Mouse (Mus musculus) mature B cell (primary cell): Measurements from ENCODE around the gene Defb48.

Source experiments
- in situ Hi-C: fragments of 300-500 bp; cut with MboI; formaldehyde crosslinking; loops from 2 replicates; pipeline ENCODE4 v1.14.3; 2019

Defb48 gene

DNA sequence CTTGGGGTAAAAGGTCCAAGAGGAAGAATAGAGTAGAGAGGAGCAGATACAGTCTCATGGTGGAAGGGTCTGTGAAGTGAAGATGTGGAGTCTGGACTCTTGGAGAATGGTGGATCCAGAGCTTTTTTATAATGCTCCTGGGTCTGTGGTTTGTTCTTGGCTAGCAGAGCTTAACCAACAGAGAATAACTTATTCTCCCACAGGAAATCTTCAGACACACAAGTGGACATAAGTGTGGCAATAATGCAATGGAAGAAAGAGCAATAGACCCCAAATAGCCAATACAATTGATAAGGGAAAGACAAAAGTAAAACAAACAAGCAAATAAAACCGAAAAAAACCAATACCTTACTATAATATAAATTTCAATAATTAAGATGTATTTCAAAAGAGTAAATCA, at the start of gene Defb48:
Defb48 (minus strand) TSS at position 101 of the 400 bp plus-strand sequence.
- in situ Hi-C loops = no loop called here

GRCm38 (mm10) chr14:63020524-63021156, 36.3 kb upstream of the Defb48 start:
- in situ Hi-C loops = no loop called here

GRCm38 (mm10) chr14:63014667-63015066, 30.4 kb upstream of the Defb48 start:
- in situ Hi-C loops = no loop called here

- in situ Hi-C loops = no loop called here
These were observed 28.8 kb upstream of the Defb48 start for GRCm38 (mm10) chr14:63013082-63013481.

DNA sequence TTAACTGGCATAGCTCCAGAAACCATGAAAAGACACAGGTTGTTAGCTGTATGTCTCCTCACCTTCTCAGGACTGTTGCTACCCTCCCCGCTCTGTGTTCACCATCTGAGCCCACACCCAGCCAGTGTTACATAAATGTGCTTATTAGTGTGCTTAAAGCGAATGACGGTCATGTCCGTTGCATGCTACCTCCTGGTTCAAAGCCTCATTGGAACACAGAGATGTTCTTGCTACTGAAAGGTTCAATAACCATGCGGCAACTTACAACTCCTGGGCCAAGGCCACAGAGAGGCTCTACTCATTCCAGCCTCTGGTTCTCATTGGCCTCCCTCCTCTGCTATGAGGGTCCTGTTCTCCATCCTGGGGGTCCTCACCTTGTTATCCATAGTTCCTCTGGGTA, 27.2 kb upstream of the Defb48 start, which contains the start of gene Defb43:
Defb43 (plus strand) TSS at position 301 of the 400 bp plus-strand sequence.
- in situ Hi-C loops = no loop called here

DNA sequence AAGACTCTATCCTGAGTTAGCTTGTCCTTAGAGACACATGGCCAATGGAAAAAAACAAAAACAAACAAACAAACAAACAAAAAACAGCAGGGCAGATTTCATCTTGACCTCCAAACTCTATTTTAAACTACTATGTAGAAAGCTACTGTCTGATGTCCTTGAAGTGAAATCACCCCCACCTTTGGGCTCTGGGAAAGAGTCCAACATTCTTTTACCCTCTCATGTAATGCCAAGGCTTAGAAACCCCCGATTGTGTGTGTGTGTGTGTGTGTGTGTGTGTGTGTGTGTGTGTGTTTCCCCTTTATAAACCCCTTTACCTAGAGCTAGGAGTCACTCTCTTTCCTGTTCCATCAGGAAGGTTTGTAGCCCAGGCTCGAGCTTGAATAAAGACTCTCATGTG, 18.3 kb upstream of the Defb48 start:
- in situ Hi-C loops = no loop called here

DNA sequence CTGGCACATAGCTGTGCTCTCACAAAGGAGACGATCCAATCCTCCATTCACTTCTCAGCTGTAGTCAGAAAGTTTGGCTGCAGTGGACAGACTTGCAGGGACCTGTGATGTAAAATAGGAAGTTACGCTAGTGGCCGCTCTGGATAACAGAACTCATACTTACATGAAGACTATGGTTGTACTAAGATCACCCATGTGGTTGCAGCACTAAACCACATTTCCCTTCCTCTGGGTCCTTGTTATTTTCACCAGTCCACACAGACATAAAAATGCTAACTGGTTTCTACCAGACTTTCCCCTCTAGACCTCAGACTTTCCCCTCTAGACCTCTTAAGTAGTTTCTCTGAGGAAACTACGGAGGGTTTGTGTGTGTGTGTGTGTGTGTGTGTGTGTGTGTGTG, 14.7 kb upstream of the Defb48 start:
- in situ Hi-C loops = no loop called here

DNA sequence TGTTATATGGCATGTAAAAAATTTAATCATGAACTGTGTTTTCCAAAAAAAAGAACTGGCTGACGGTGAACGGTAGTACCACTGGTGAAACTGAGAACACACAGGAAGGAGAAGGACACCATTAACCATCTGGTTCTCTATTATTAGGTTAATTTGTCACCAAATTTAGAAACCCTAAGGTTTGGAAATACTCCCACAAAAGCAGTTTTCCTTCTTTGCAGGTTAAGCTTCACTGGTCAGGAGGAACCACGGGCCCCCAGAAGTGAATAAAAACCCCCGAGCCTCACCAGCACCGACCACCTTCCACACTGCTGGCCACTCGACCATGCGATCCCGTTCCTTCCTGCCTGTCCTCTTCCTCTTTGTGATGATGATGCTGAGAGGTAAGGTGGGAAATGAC, 13.5 kb upstream of the Defb48 start, which contains the start of gene Defb47:
Defb47 (plus strand) TSS at position 301 of the 400 bp plus-strand sequence.
- in situ Hi-C loops = no loop called here

GRCm38 (mm10) chr14:62991849-62992510, 7.7 kb upstream of the Defb48 start:
- in situ Hi-C loops = no loop called here

DNA sequence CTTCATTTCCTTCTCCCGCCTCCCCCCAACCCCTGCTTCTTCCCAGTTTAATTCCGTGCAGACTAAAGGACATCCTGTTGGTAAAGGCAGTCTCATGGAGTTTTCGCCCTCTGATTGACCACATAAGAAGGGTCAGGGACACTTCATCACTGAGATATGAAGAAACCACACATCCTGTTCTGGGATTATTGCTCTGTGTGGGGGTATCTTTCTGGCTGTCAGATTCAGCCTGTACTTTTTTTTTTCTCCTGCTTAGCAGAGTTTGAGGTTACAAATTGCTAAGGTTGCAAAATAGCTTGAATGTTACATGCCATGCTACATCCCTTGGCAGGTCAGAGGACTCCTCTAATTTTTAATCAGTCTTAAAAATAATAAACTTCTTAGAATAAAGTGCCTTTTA, 7.0 kb upstream of the Defb48 start:
- in situ Hi-C loops = no loop called here

- in situ Hi-C loops = no loop called here
These were observed 4.5 kb downstream of the Defb48 start for GRCm38 (mm10) chr14:62979815-62980214.

DNA sequence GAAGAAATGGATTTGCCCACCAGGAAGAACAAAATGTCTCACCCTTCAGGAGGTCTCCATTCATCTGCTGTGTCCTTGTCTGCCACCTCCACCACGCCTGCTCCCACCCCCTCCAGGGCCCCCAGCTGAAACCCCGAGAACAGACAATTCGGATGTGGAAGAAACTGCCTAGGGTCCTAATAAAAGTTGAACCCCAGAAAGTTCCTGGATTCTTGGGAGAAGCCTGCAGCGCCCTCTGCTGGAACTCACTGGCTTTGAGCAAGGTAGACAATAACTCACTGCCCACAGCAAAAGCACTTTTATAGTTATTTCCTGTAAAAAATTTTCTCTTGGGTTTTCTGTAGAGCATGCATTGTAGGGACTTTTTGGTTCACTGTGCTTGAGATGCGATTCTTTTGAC, 9.3 kb downstream of the Defb48 start:
- in situ Hi-C loops = no loop called here

DNA sequence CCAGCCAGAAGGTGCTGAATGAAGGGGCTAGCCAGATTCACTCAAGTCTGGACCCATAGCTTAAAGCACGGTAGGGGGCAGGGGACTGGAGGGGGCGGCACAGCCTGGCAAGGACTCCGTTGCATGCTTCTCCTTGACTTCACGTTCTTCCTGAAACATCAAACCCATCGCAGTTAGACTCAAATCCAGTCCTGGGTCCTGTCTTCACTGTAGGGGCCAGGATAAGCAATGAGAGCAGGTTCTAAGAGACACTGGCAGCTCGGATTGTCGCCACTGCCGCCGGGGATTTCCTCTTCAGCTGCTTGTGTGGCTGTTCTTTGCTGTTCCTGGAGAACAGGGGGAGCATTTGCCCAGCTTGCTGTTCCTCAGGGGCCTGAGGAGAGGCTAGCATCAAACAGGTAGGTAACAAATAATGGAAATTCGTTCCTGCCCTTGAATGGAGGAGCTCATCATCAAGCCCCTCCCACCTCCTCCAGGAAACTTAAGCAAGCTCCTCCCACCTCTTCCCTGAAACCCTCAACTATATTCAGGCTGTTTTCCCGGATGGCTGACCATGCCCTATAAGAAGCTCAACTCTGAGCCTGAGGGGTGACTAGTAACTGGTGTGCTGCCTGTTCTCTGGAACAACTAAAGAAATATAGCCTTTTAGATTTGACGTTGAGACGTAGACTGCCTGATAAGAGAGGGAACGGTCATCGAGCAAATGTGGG, 18.3 kb downstream of the Defb48 start:
- in situ Hi-C loops = no loop called here

GRCm38 (mm10) chr14:62965342-62965741, 19.0 kb downstream of the Defb48 start:
- in situ Hi-C loops = no loop called here

- in situ Hi-C loops = no loop called here
These were observed 20.7 kb downstream of the Defb48 start for GRCm38 (mm10) chr14:62963632-62964031.

DNA sequence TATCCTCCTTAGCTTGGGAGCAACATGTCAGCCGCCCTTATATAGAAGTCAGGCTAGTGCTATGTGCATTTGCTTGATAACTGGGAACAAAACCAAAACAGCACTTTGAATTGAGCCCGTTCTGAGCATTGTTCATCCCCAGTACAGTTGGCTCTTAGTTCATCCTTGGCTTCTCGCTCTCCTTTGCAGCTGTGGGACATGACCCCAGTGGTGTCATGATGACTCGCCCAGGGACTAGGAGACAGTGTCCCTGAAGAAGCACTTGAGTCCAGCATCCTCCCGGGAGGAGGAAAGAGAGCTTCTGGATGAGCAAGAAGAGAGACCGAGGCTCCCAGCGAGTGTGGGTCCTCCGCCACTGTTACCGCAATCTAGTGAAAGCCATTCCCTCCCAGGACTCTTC, 28.2 kb downstream of the Defb48 start:
- in situ Hi-C loops = no loop called here

DNA sequence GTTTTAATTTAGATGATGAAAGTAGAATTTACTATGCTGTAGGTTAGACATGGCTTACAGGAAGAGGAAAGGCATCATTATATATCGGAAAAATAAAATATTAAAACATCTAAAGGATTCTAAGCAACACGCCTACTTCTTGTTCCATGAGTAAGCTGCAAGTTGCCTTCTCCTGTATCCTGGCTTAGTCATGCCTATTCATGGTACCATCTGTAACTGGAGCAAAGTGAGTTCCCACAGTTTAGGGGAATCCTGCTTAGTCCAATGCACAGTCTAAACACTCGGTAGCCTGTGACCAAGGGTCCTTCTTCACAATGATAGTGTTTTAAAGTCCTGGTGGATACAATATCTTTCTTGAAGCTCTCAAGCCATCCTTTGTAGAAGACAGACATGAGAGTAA, 37.5 kb downstream of the Defb48 start:
- in situ Hi-C loops = no loop called here

DNA sequence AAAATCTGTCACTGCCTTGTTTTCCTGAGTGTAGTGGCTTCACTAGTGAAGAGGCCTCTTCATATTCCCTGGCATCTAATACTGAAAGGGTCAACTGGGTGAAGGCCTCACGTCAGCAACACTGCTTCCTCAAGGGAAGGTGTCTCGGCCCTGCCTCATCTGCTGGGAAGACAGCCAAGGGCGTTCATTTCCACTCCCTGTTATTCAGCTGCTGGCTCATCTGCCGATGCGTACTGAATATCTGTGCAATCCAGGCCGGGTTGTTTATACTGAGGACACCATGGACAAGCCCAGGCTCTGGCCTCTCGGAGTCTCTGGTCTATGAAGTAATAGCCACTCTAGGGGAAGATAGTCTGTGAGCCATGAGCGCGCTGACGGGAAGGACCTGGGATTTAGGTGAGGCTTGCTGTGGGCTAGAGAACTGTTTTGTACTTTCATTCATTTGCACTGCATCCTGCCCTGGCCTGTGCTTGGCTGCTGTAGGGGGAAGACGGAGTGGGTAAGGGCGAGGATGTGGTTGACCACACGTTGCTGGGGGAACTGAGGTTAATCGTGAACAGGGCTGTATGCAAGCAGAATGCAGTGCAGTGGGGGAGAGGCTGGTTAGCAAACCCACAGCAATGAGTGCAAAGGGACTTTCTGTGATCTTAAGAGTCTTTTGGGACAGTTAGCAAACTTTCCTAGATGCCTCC, 43.8 kb downstream of the Defb48 start:
- in situ Hi-C loops = no loop called here

DNA sequence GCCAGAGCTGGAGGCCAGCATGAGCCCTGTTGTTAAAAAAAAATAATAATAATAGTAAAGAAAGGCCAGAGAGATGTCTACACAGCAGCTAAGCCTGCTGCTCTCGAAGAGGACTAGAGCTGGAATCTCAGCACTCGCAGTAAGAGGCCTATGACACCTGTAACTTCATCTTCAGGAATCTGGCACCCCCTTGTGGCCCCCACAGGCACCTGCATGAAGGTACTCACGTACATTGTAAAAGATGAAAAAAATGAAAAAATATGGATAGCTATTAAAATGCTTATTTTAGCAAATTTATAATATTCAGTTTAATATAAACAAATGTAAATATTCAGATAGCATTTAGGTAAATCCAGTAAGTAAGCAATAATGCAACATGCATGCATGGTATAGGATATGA, 44.9 kb downstream of the Defb48 start:
- in situ Hi-C loops = no loop called here

DNA sequence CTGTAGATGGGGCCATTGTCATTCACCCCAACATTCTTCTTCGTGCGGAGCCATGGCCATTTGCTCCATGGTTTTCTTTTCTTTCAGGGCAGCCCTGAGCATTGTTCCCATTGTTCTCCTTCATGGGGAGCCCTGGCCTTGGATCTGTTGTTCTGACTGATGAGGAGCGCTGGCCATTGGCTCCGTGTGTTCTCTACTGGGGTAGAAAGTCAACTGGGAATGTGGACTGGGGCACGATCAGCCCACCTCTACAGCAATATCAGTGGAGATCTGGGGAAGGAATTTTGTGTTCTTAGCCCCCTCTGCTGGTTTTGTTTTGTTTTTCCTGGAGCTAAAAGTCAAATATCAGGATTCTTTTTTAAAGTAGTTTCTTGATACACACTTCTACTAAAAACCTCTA, 46.6 kb downstream of the Defb48 start:
- in situ Hi-C loops = no loop called here

- in situ Hi-C loops = no loop called here
These were observed 47.5 kb downstream of the Defb48 start for GRCm38 (mm10) chr14:62936631-62937380.

DNA sequence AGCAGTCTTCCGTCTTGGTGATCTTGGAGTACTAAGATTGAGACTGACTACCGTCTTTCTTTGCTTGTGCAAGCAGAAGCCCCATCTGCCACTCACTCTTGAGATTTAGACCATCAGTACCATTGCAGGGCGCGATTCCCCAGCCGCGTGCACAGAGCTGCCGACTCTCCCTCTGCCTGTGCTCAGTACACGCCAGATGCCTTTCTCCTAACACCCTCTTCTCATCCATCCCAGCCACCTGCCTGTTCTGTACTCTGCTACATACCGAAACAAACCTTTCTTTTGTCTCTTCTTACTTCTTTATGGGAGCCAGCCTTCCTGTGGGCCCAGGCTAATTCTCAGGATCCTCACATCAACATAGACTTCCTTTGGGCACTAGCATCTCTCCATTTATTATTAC, 48.9 kb downstream of the Defb48 start:
- in situ Hi-C loops = no loop called here
